Mouse (Mus musculus): ENCODE data around the gene Haus3.

Haus3 gene

GRCm38 (mm10) chr5:34168950-34169891 lies at the start of gene Haus3, which contains the start of gene Poln:
TSS of gene Haus3 (minus strand) at chr5:34169527.
TSS of gene Poln (minus strand) at chr5:34169448.
- DNase-seq (ENCODE audit: low spot score): peak; percentile 91

GRCm38 (mm10) chr5:34218672-34219071 lies 49.3 kb upstream of the Haus3 start:
- DNase-seq (ENCODE audit: low spot score): no peak

- DNase-seq (ENCODE audit: low spot score): no peak
Measured at GRCm38 (mm10) chr5:34217756-34218155, 48.4 kb upstream of the Haus3 start.

GRCm38 (mm10) chr5:34216025-34216424 lies 46.7 kb upstream of the Haus3 start:
- no peak for DNase-seq (ENCODE audit: low spot score)

- DNase-seq (ENCODE audit: low spot score): no peak
Measured at GRCm38 (mm10) chr5:34213659-34214058, 44.3 kb upstream of the Haus3 start.

GRCm38 (mm10) chr5:34210279-34210678 lies 41.0 kb upstream of the Haus3 start:
- DNase-seq (ENCODE audit: low spot score): peak; percentile 67

GRCm38 (mm10) chr5:34207503-34207902 lies 38.2 kb upstream of the Haus3 start:
- DNase-seq (ENCODE audit: low spot score): no peak

GRCm38 (mm10) chr5:34205788-34206187 lies 36.5 kb upstream of the Haus3 start:
- no peak for DNase-seq (ENCODE audit: low spot score)

GRCm38 (mm10) chr5:34204911-34205310 lies 35.6 kb upstream of the Haus3 start:
- DNase-seq (ENCODE audit: low spot score): no peak

GRCm38 (mm10) chr5:34202006-34202405 lies 32.7 kb upstream of the Haus3 start:
- no peak for DNase-seq (ENCODE audit: low spot score)

GRCm38 (mm10) chr5:34201396-34201795 lies 32.1 kb upstream of the Haus3 start:
- no peak for DNase-seq (ENCODE audit: low spot score)

- DNase-seq (ENCODE audit: low spot score): no peak
Measured at GRCm38 (mm10) chr5:34198615-34199014, 29.3 kb upstream of the Haus3 start.

GRCm38 (mm10) chr5:34197243-34197642 lies 27.9 kb upstream of the Haus3 start:
- no peak for DNase-seq (ENCODE audit: low spot score)

- DNase-seq (ENCODE audit: low spot score): no peak
Measured at GRCm38 (mm10) chr5:34196423-34196822, 27.1 kb upstream of the Haus3 start.

GRCm38 (mm10) chr5:34195786-34196185 lies 26.5 kb upstream of the Haus3 start:
- no peak for DNase-seq (ENCODE audit: low spot score)

- DNase-seq (ENCODE audit: low spot score): no peak
Measured at GRCm38 (mm10) chr5:34194975-34195662, 25.8 kb upstream of the Haus3 start.

GRCm38 (mm10) chr5:34194426-34194825 lies 25.1 kb upstream of the Haus3 start:
- no peak for DNase-seq (ENCODE audit: low spot score)

GRCm38 (mm10) chr5:34191843-34192242 lies 22.5 kb upstream of the Haus3 start:
- no peak for DNase-seq (ENCODE audit: low spot score)

GRCm38 (mm10) chr5:34191021-34191420 lies 21.7 kb upstream of the Haus3 start:
- DNase-seq (ENCODE audit: low spot score): no peak

- no peak for DNase-seq (ENCODE audit: low spot score)
Measured at GRCm38 (mm10) chr5:34189521-34189920, 20.2 kb upstream of the Haus3 start.

- no peak for DNase-seq (ENCODE audit: low spot score)
Measured at GRCm38 (mm10) chr5:34188856-34189255, 19.5 kb upstream of the Haus3 start.

GRCm38 (mm10) chr5:34187601-34188316 lies 18.4 kb upstream of the Haus3 start, which contains the start of gene Mxd4:
TSS of gene Mxd4 (minus strand) at chr5:34187720.
- peak; percentile 99 for DNase-seq (ENCODE audit: low spot score)

Measured in layer of hippocampus, adult 9-10 months (tissue).